Mouse (Mus musculus) olfactory bulb, adult 2 months (tissue): ENCODE data around the gene Txlng.

Experiments used
- CTCF ChIP-seq: fragments of 200-500 bp; IDR thresholded peaks from 2 replicates; pipeline ENCODE4 v1.5.1; 2012; ENCODE audit warnings: low read depth, mild to moderate bottlenecking, low read length, moderate library complexity; ENCODE audit not compliant: insufficient read depth
- POLR2A ChIP-seq: fragments of 200-500 bp; IDR thresholded peaks from 2 replicates; pipeline ENCODE4 v1.6.1; 2012; ENCODE audit warnings: mild to moderate bottlenecking, low read depth, low read length, moderate library complexity; ENCODE audit not compliant: insufficient read depth

- TF ChIP-seq CTCF (no peak), POLR2A (no peak)
Observed at GRCm38 (mm10) chrX:162828016-162828415, 1.2 kb downstream of the Txlng start.
